In the genomic region with DNA sequence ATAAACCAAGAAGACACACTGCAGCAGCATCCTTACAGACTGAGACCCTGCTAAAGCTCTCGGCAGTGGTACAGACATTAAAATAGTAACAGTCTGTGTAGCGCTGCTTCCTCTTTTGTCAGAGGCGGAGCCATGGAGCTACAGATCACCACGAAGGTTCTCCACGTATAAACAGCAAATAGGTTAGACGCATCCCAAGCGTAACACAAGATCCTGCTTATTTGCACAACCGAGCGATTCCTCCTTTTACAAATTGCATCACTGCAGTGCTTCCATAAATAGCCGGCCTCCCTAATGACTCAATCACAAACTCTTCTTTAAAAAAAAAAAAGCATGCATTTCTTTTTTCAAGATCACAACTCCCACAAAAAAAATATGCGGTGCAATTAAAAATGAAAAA, we compare ENCODE assay signal across 13 mouse cellular contexts.
DNase-seq lines count a peak whose midpoint lies in the region; ATAC-seq lines count a peak whose summit lies in the region.
"Had no signal": no experiment of that assay in that cellular context is flagged by ENCODE, and none has a peak within 500 bp of the region (broad histone marks: within the 10 kb centered on the region; RNA-seq: fewer than 3 reads in every experiment).

No protein-coding gene starts in this region.

- ATAC-seq in heart, embryonic 11.5 days (replicated peaks; ENCODE audit: insufficient number of reproducible peaks, low FRiP score, low TSS enrichment), result no peak
- ATAC-seq in megakaryocyte progenitor cell, adult 5-6 weeks (replicated peaks; ENCODE audit: poor library complexity), result peak; percentile 95
- ATAC-seq: intestine, embryonic 15.5 days had no signal

- no peak overlapping the region for H3K9ac ChIP-seq in heart, embryonic 11.5 days (ENCODE audit: low read depth, low read length)
- H3K9ac ChIP-seq: embryonic facial prominence, embryonic 13.5 days; intestine, embryonic 15.5 days; midbrain, embryonic 12.5 days had no signal

- H3K4me2 ChIP-seq in heart, embryonic 11.5 days, result 0 out of 2 replicates have a peak overlapping the region, but pooled peaks have one; percentile 29
- H3K4me2 ChIP-seq: embryonic facial prominence, embryonic 13.5 days; intestine, embryonic 15.5 days; liver, embryonic 11.5 days; midbrain, embryonic 12.5 days had no signal

- no peaks in the 10 kb centered on the region for H3K27me3 ChIP-seq in heart, embryonic 11.5 days (ENCODE audit: control insufficient read depth, insufficient read depth, low read length)
- H3K27me3 ChIP-seq: embryonic facial prominence, embryonic 13.5 days; intestine, embryonic 15.5 days; midbrain, embryonic 12.5 days had no signal

- intact Hi-C loops in heart, postnatal 25 days (cut with DNase I), result no loop called here
- intact Hi-C loops in left cerebral cortex, postnatal 14 days (cut with DNase I), result no loop called here

- H3K9me3 ChIP-seq in heart, embryonic 11.5 days (replicated peaks; ENCODE audit: control insufficient read depth, low read length), result no peaks in the 10 kb centered on the region
- H3K9me3 ChIP-seq: embryonic facial prominence, embryonic 13.5 days; intestine, embryonic 15.5 days; midbrain, embryonic 12.5 days had no signal

- no peak overlapping the region for H3K27ac ChIP-seq in heart, embryonic 11.5 days (ENCODE audit: low read depth, low read length)
- H3K27ac ChIP-seq: embryonic facial prominence, embryonic 13.5 days; intestine, embryonic 15.5 days; midbrain, embryonic 12.5 days had no signal

- peaks cover 4% of the 10 kb centered on the region; the same call in 1 of the 2 replicates for H3K4me1 ChIP-seq in heart, embryonic 11.5 days (ENCODE audit: control insufficient read depth, insufficient read depth, low read length)
- H3K4me1 ChIP-seq: intestine, embryonic 15.5 days; midbrain, embryonic 12.5 days had no signal

- DNase-seq in heart, postnatal 25 days (ENCODE audit: low spot score), result no peak
- peak; percentile 14 to 51 for DNase-seq in left cerebral cortex, postnatal 14 days (ENCODE audit: low spot score in 2 of 2)
- DNase-seq in left cerebral cortex, adult 8-10 months (ENCODE audit: low spot score in 2 of 2), result no peak
- DNase-seq in NIH3T3 (ENCODE audit: low read depth), result peak; percentile 13
- no peak for DNase-seq in lung, postnatal 25 days (ENCODE audit: low spot score)
- DNase-seq in cerebellum, postnatal 14 days, result no peak
- DNase-seq: gastrocnemius, postnatal 10 days had no signal

- no peaks in the 10 kb centered on the region for H3K36me3 ChIP-seq in heart, embryonic 11.5 days (ENCODE audit: control insufficient read depth, insufficient read depth, low read length)
- H3K36me3 ChIP-seq: embryonic facial prominence, embryonic 13.5 days; intestine, embryonic 15.5 days; midbrain, embryonic 12.5 days had no signal

- WGBS in heart, embryonic 11.5 days (ENCODE audit: insufficient replicate concordance), result 62% methylated on average over 11 of the region's 11 CpGs

- H3K4me3 ChIP-seq in heart, embryonic 11.5 days (ENCODE audit: low read depth, low read length), result no peak overlapping the region
- H3K4me3 ChIP-seq: embryonic facial prominence, embryonic 13.5 days; intestine, embryonic 15.5 days; midbrain, embryonic 12.5 days had no signal

Comparison
In these comparisons a context has a peak if more than half of its experiments do, and no peak if none do; other contexts are left out.
1. DNase-seq: peak in left cerebral cortex, postnatal 14 days (2 of 2) and NIH3T3 (single experiment); none in heart, postnatal 25 days (single experiment), left cerebral cortex, adult 8-10 months (0 of 2), lung, postnatal 25 days (single experiment) and cerebellum, postnatal 14 days (0 of 2).